Mouse (Mus musculus) MEL (cell line): Measurements from ENCODE around the gene Dcun1d2. TPM values are rescaled to one million over a fixed set of nuclear protein-coding genes. Genes with fewer than 3 reads are reported as not detected.

Experiments
- DNase-seq: peaks from one replicate; pipeline ENCODE4 v3.0.0; 2011; ENCODE audit warnings: low read depth, low spot score
- H3K27ac ChIP-seq: 2 replicates; pipeline ENCODE4 v1.5.1; 2012; ENCODE audit warnings: low read depth, mild to moderate bottlenecking, control low read depth, low read length, moderate library complexity; ENCODE audit not compliant: control insufficient read depth
- H3K27me3 ChIP-seq, 2 experiments: fragments of 150-350 bp in 1 of 2; sonication (generic) in 1 of 2; 2 replicates each; pipeline ENCODE4 v1.6.1; 2012; ENCODE audit warnings: low read length in 2 of 2, mild to moderate bottlenecking in 2 of 2, improper control_type of control experiment in 1 of 2, moderate library complexity in 1 of 2; ENCODE audit not compliant: insufficient read depth in 2 of 2, control insufficient read depth in 1 of 2
- H3K36me3 ChIP-seq, 2 experiments: 2 replicates each; pipeline ENCODE4 v1.6.1; 2012 to 2014; ENCODE audit warnings: low read length in 2 of 2, improper control_type of control experiment in 1 of 2, inconsistent platforms in 1 of 2, mild to moderate bottlenecking in 1 of 2; ENCODE audit not compliant: insufficient read depth in 2 of 2, control insufficient read depth in 1 of 2
- H3K4me1 ChIP-seq, 2 experiments: fragments of 150-350 bp in 1 of 2; sonication (generic) in 1 of 2; 2 replicates each; pipeline ENCODE4 v1.6.1; 2012; ENCODE audit warnings: low read length in 2 of 2, improper control_type of control experiment in 1 of 2, mild to moderate bottlenecking in 1 of 2; ENCODE audit not compliant: insufficient read depth in 2 of 2, control insufficient read depth in 1 of 2
- H3K4me3 ChIP-seq, 2 experiments: fragments of 150-350 bp in 1 of 2; sonication (generic) in 1 of 2; 2 replicates each; pipeline ENCODE4 v1.5.1; 2012; ENCODE audit warnings: low read depth in 2 of 2, low read length in 2 of 2, mild to moderate bottlenecking in 2 of 2, moderate library complexity in 2 of 2, control low read depth in 1 of 2, improper control_type of control experiment in 1 of 2; ENCODE audit not compliant: control insufficient read depth in 1 of 2, insufficient read depth in 1 of 2
- H3K79me2 ChIP-seq: 2 replicates; pipeline ENCODE4 v1.6.1; 2012; ENCODE audit warnings: mild to moderate bottlenecking, low read length, moderate library complexity; ENCODE audit not compliant: control insufficient read depth, poor library complexity, insufficient read depth
- H3K9ac ChIP-seq: 2 replicates; pipeline ENCODE4 v1.6.1; 2012; ENCODE audit warnings: low read depth, mild to moderate bottlenecking, control low read depth, low read length, moderate library complexity; ENCODE audit not compliant: control insufficient read depth, poor library complexity, severe bottlenecking
- H3K9me3 ChIP-seq: fragments of 150-350 bp; sonication (generic); replicated peaks from 2 replicates; pipeline ENCODE4 v1.6.1; 2012; ENCODE audit warnings: mild to moderate bottlenecking, low read length, improper control_type of control experiment, moderate library complexity; ENCODE audit not compliant: insufficient read depth
- BHLHE40 ChIP-seq: IDR thresholded peaks from 2 replicates; pipeline ENCODE4 v1.6.1; 2012; ENCODE audit warnings: low read depth, mild to moderate bottlenecking, inconsistent platforms, low read length, improper control_type of control experiment, borderline replicate concordance
- CHD1 ChIP-seq: IDR thresholded peaks from 2 replicates; pipeline ENCODE4 v1.6.1; 2012; ENCODE audit warnings: low read depth, mild to moderate bottlenecking, inconsistent platforms, low read length, improper control_type of control experiment
- CHD2 ChIP-seq: IDR thresholded peaks from 2 replicates; pipeline ENCODE4 v1.6.1; 2011; ENCODE audit warnings: low read length, improper control_type of control experiment
- CTCF ChIP-seq, 3 experiments: IDR thresholded peaks in 2 of 3; conservative IDR thresholded peaks in 1 of 3; 2 replicates each; pipeline ENCODE4 v1.5.1; 2011 to 2012; ENCODE audit warnings: low read length in 3 of 3, low read depth in 2 of 3, mild to moderate bottlenecking in 2 of 3, improper control_type of control experiment in 1 of 3, inconsistent platforms in 1 of 3, mixed read lengths in 1 of 3, moderate library complexity in 1 of 3; ENCODE audit not compliant: control insufficient read depth in 1 of 3, insufficient read depth in 1 of 3, poor library complexity in 1 of 3, severe bottlenecking in 1 of 3
- E2F4 ChIP-seq: IDR thresholded peaks from 2 replicates; pipeline ENCODE4 v1.6.1; 2011; ENCODE audit warnings: low read depth, low read length, improper control_type of control experiment, borderline replicate concordance
- ELF1 ChIP-seq: IDR thresholded peaks from 2 replicates; pipeline ENCODE4 v1.6.1; 2014; ENCODE audit warnings: low read depth, mild to moderate bottlenecking, inconsistent platforms, low read length, improper control_type of control experiment, moderate library complexity
- EP300 ChIP-seq, 2 experiments: IDR thresholded peaks; 2 replicates each; pipeline ENCODE4 v1.6.1; 2011; ENCODE audit warnings: improper control_type of control experiment in 2 of 2, low read length in 2 of 2, low read depth in 1 of 2, mild to moderate bottlenecking in 1 of 2
- ETS1 ChIP-seq: IDR thresholded peaks from 2 replicates; pipeline ENCODE4 v1.6.1; 2012; ENCODE audit warnings: low read depth, mild to moderate bottlenecking, inconsistent platforms, low read length, improper control_type of control experiment, moderate library complexity
- HCFC1 ChIP-seq: IDR thresholded peaks from 2 replicates; pipeline ENCODE4 v1.6.1; 2012; ENCODE audit warnings: low read depth, mild to moderate bottlenecking, inconsistent platforms, low read length, improper control_type of control experiment, moderate library complexity
- JUND ChIP-seq: IDR thresholded peaks from 2 replicates; pipeline ENCODE4 v1.6.1; 2011; ENCODE audit warnings: low read depth, mild to moderate bottlenecking, improper control_type of control experiment, low read length
- MEF2A ChIP-seq: IDR thresholded peaks from 2 replicates; pipeline ENCODE4 v1.6.1; 2014; ENCODE audit warnings: low read depth, mild to moderate bottlenecking, inconsistent platforms, low read length, improper control_type of control experiment; ENCODE audit not compliant: poor library complexity, insufficient replicate concordance, severe bottlenecking; ENCODE audit errors: extremely low read depth
- NELFE ChIP-seq: IDR thresholded peaks from 2 replicates; pipeline ENCODE4 v1.6.1; 2011; ENCODE audit warnings: low read depth, low read length, improper control_type of control experiment
- RCOR1 ChIP-seq: IDR thresholded peaks from 2 replicates; pipeline ENCODE4 v1.6.1; 2012; ENCODE audit warnings: low read depth, mild to moderate bottlenecking, inconsistent platforms, low read length, improper control_type of control experiment
- SIN3A ChIP-seq: IDR thresholded peaks from 2 replicates; pipeline ENCODE4 v1.6.1; 2012; ENCODE audit warnings: low read length, improper control_type of control experiment, inconsistent platforms
- SMC3 ChIP-seq: IDR thresholded peaks from 2 replicates; pipeline ENCODE4 v1.6.1; 2011; ENCODE audit warnings: low read depth, low read length, improper control_type of control experiment
- TCF12 ChIP-seq: IDR thresholded peaks from 2 replicates; pipeline ENCODE4 v1.6.1; 2014; ENCODE audit warnings: low read depth, mild to moderate bottlenecking, inconsistent platforms, low read length, improper control_type of control experiment, moderate library complexity
- ZKSCAN1 ChIP-seq: IDR thresholded peaks from 2 replicates; pipeline ENCODE4 v1.6.1; 2012; ENCODE audit warnings: low read depth, mild to moderate bottlenecking, inconsistent platforms, low read length, improper control_type of control experiment, moderate library complexity
- ZMIZ1 ChIP-seq: IDR thresholded peaks from 2 replicates; pipeline ENCODE4 v1.6.1; 2012; ENCODE audit warnings: low read depth, mild to moderate bottlenecking, inconsistent platforms, low read length, improper control_type of control experiment, moderate library complexity
- ZNF384 ChIP-seq: IDR thresholded peaks from 2 replicates; pipeline ENCODE4 v1.6.1; 2012; ENCODE audit warnings: low read depth, mild to moderate bottlenecking, inconsistent platforms, low read length, improper control_type of control experiment
- polyA plus RNA-seq, 2 experiments: library from polyadenylated mRNA; stranded (reverse) in 1 of 2; unstranded in 1 of 2; fragments of >175 nt in 1 of 2; fragments of >200 nt in 1 of 2; gene quantifications; 2 replicates each; pipeline versions ENCODE4 v1.2.1 to v1.2.4; 2012; ENCODE audit warnings: low replicate concordance in 2 of 2, low read depth in 1 of 2; ENCODE audit not compliant: insufficient read length in 2 of 2, insufficient read depth in 1 of 2, missing spikeins in 1 of 2
- total RNA-seq: library from RNA; depleted of rRNA; stranded (reverse); fragments of 300-350 nt; gene quantifications from 2 replicates; pipeline ENCODE4 v1.2.3, GENCODE M21; 2012

The Dcun1d2 gene
- total and polyA plus RNA-seq, 3 experiments = 19.1 to 19.9 TPM; not detected in 1

GRCm38 (mm10) chr8:13267566-13267965 is 20.4 kb downstream of the Dcun1d2 start:
- Histone ChIP-seq H3K27me3 (no peaks in the 10 kb centered on the region), H3K9ac (no peak overlapping the region), H3K4me1 (no peaks in the 10 kb centered on the region), H3K4me3 (no peak overlapping the region), H3K27ac (no peak overlapping the region), H3K79me2 (no peaks in the 10 kb centered on the region), H3K36me3 (peaks cover 0 to 2% of the 10 kb centered on the region in 2 experiments; a peak in 2 of 4 replicates), H3K9me3 (no peaks in the 10 kb centered on the region)
- TF ChIP-seq CHD1 (no peak), BHLHE40 (no peak), HCFC1 (no peak), E2F4 (no peak), CHD2 (no peak), NELFE (no peak), ETS1 (no peak), MEF2A (no peak), ZKSCAN1 (no peak), ZNF384 (no peak), TCF12 (no peak), ELF1 (no peak), EP300 (IDR thresholded peaks at IDR 0.05; ENCODE audit: low read depth in 1 of 2, low read length in 2 of 2) (no peak), SIN3A (no peak), CTCF (IDR thresholded peaks at IDR 0.05 in 2 of 3, conservative IDR thresholded peaks at IDR 0.05 in 1 of 3; ENCODE audit: control insufficient read depth in 1 of 3, insufficient read depth in 1 of 3, low read depth in 2 of 3, low read length in 3 of 3, poor library complexity in 1 of 3, severe bottlenecking in 1 of 3) (no peak), RCOR1 (no peak), SMC3 (no peak), JUND (no peak)
- DNase-seq = peak; percentile 21

GRCm38 (mm10) chr8:13263376-13263775 is 24.6 kb downstream of the Dcun1d2 start:
- TF ChIP-seq SIN3A = no peak
- no peak for TF ChIP-seq CHD2
- TF ChIP-seq ZMIZ1 = no peak
- TF ChIP-seq, all 39 proteins: peak for 0
- H3K79me2 ChIP-seq = no peaks in the 10 kb centered on the region
- no peaks in the 10 kb centered on the region; a peak in 1 of 4 replicates for H3K36me3 ChIP-seq
- DNase-seq = no peak
- H3K4me1 ChIP-seq = no peaks in the 10 kb centered on the region
- no peak overlapping the region for H3K4me3 ChIP-seq
- no peak overlapping the region for H3K9ac ChIP-seq
- H3K27me3 ChIP-seq = no peaks in the 10 kb centered on the region
- H3K27ac ChIP-seq = no peak overlapping the region
- no peaks in the 10 kb centered on the region for H3K9me3 ChIP-seq
